Mouse (Mus musculus) embryonic stem cell, embryonic (primary cell): ENCODE measurements around the gene Shisa2.

Experiments
- CTCF ChIA-PET, 4 experiments: fragments of 300-600 bp in 2 of 4; fragments of 350-600 bp in 2 of 4; sonication (Branson Sonifier 250); formaldehyde crosslinking; loops; one replicate each; lab custom pipeline; 2022; ENCODE audit warnings: inconsistent platforms in 2 of 4; lab: Charles Lee
- POLR2A ChIA-PET, 4 experiments: fragments of 300-600 bp in 2 of 4; fragments of 350-600 bp in 2 of 4; sonication (Branson Sonifier 250); formaldehyde crosslinking; loops; one replicate each; lab custom pipeline; 2022; ENCODE audit warnings: antibody characterized with exemption in 4 of 4, inconsistent platforms in 1 of 4; lab: Charles Lee

Shisa2 gene

DNA sequence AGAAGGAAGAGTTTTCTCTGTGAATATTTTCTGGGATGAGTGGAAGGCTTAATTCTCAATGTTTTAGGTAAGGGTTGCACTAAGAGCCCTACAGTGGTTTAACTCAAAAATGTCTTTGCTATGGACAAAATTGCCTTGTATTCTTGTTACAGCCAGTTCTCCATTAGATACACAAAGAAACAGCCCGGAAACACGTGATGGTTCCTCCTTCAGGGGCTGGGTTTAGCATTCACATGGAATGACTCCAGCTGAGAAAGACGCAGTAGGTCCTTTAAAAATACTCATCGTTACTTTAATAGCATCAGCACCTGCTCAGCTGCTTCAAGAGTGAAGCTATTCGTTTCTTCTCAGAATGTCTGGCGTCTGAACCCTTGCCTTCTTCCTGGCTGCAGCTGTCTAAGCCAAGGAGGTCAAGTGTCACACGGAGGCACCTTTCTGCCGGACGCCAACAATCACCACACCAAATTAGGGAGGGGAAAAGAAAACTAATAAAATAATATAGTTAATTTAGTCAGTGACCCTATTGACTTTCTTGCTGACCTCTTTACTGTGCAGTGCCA, 702 bp upstream of the Shisa2 start:
- CTCF ChIA-PET, result interaction anchor here in 2 of 4 experiments (1.0 to 2.5 kb wide), 4 partner anchors 11 to 19 kb away, joined by 4 to 13 read pairs (median 5); no protein-coding TSS in a partner anchor
- POLR2A ChIA-PET, result interaction anchor here in 3 of 4 experiments (0.6 to 2.4 kb wide), 11 partner anchors 8 to 420 kb away, joined by 3 to 14 read pairs (median 4); partner anchors contain the start of gene Cdadc1 (in 1 of the 3)

DNA sequence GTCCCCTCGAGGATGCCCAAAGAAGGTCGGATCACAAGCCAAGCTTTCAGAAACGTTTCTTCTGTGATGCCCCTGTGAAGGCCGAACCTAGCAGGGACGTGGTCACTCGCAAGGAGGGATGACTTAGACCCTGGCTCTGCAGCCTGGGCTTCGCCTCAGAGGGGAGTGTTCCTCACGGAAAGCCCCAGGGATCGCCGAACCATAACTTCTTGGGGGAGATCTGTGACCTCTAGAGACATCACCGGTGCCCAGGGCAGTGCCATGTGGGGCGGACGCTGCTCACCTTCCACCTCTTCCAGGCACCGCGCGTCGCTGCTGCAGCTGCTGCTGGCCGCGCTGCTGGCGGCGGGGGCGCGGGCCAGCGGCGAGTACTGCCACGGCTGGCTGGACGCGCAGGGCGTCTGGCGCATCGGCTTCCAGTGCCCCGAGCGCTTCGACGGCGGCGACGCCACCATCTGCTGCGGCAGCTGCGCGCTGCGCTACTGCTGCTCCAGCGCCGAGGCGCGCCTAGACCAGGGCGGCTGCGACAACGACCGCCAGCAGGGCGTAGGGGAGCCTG, 777 bp downstream of the Shisa2 start:
- POLR2A ChIA-PET, result interaction anchor here in 2 of 4 experiments (0.6 to 2.4 kb wide), 11 partner anchors 9 to 1098 kb away, joined by 3 to 14 read pairs (median 5); partner anchors contain the start of genes Cdadc1 (in 1 of the 2) and Rcbtb1 (in 1 of the 2)
- CTCF ChIA-PET, result interaction anchor here in 3 of 4 experiments (0.5 to 2.5 kb wide), 7 partner anchors 10 to 335 kb away, joined by 3 to 13 read pairs (median 4); no protein-coding TSS in a partner anchor

DNA sequence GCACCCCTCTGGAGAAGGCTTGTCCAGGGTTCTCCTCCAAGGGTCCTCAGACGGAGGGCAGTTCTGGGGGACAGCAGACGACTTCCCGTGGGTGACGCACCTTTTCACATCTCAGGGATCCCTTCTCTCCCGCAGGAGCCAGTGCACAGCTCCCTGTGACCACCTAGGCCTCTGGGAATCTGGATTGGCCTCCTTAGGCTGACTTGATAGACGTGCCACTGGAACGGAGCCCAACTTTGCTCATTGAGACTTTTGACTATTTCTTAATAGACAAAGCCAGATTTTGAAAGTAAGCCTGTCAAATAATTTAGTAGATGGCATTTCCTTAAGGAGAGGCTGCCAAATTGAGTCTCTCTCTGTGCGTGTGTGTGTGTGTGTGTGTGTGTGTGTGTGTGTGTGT, 1.6 kb downstream of the Shisa2 start:
- CTCF ChIA-PET, result interaction anchor here in 3 of 4 experiments (0.5 to 2.5 kb wide), 4 partner anchors 13 to 805 kb away, joined by 3 to 13 read pairs (median 3); no protein-coding TSS in a partner anchor
- POLR2A ChIA-PET, result interaction anchor here in 3 of 4 experiments (0.6 to 1.7 kb wide), 7 partner anchors 13 to 1352 kb away, joined by 3 to 6 read pairs (median 3); partner anchors contain the start of gene Rcbtb1 (in 1 of the 3)

DNA sequence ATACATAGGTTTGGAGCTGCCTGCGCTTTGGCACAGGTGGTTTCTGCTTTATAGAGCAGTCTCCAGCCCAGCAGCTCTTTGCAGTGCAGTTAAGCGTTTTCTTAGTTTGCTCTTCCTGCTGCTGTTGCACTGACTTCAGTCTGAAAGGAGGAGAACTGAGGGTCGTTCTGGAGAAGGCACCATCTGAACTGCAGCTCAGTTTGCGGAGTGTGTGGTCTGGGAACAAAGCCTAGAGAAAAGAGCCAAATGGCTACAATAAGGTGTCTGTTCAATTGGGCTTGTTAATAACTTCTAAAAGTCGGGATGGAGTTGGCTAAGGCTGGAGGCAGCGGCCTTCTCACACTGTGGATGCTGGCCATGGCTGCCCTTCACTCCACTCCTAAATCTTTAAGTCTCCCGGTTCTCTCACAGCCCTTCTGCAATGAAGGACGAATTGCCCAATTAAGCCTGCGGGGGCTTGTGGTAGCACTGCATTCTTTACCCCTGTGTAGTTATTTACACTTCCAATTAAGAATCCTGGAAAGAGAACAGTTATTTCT, 2.1 kb downstream of the Shisa2 start:
- ChIA-PET CTCF (interaction anchor here in 3 of 4 experiments (0.6 to 2.5 kb wide), 4 partner anchors 14 to 806 kb away, joined by 3 to 13 read pairs (median 3); no protein-coding TSS in a partner anchor), POLR2A (interaction anchor here in 3 of 4 experiments (0.6 to 1.5 kb wide), 5 partner anchors 13 to 1352 kb away, joined by 3 read pairs; no protein-coding TSS in a partner anchor)

DNA sequence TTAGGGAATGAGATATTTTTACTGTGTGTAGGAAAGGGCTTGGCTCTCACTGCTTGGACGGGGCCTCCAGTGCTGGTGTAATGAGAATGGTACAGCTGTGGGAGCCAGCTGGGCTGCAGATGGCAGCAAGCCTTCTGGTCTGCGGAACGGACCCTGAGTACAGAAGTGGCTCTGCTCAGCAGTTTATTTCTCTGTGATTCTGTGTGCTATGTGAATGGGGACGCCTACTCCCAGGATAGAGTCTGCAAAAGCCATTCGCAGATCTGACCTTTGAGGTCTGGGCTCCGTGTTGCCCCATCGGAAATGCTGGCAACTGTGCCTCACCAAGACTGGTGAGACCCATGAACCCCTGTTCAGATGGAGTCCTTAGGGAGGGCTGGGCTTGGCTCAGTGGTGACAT, 2.7 kb downstream of the Shisa2 start:
- POLR2A ChIA-PET, result interaction anchor here in 1 of 4 experiments (1.1 kb wide), 1 partner anchor 14 kb away, joined by 3 read pairs; no protein-coding TSS in a partner anchor

DNA sequence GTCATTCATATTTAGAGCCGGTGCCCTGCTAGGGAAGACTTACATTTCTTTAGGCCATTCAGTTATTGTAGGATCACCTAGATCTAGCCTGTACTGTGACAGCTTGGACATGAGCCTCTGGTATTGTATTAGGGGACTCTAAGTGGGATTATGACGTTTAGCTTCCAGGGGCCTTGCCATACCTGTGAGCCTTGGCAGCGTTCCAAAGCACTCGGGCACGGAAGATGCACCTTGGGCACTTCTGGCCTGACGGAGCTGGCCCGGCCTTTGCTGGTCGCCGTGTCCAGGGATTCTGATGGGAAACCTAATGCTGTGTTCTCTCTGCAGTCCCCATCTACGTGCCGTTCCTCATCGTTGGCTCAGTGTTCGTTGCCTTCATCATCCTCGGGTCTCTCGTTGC, 4.2 kb downstream of the Shisa2 start:
- POLR2A ChIA-PET, result no interaction called here
- CTCF ChIA-PET, result no interaction called here

More for the DNA sequence above, 2.7 kb downstream of the Shisa2 start:
- CTCF ChIA-PET, result interaction anchor here in 1 of 4 experiments (0.6 kb wide), 1 partner anchor 315 kb away, joined by 3 read pairs; no protein-coding TSS in a partner anchor

DNA sequence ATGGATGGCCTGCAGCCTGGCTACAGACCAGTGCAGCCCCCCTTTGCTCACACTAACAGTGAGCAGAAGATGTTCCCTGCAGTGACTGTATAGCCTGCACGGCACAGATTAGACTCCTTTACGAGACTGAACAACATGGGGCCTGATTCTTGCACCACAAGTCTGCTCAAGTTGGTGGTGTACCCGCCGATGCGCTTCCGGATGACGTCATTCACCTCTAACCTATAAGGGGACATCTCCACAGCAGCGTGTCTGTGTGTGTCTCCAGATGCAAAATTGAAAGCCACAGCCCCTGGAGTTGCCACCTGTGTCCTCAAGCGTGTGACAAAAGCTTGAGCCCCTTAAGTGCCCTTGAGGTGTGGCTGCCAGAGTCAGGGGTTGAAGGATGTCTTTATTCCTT, 5.0 kb downstream of the Shisa2 start:
- CTCF ChIA-PET, result no interaction called here
- POLR2A ChIA-PET, result no interaction called here

DNA sequence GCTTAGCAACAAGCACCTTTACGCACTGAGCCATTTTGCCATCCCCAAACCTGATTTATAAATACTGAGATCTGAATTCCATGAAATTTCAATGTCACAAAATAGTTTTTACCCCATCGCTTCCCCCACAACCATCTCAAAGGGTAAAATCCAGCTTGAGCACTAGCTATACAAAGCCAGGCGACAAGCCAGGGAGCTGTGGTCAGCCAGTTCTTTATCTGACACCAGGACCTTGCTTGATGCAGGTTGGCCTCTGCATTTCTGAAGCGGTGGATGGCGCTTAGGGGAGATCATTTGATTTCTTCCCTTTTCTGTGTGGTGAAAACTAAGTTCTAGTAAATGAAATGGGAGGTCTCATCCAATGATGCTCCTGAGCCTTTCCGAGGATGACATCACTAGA, 7.0 kb downstream of the Shisa2 start:
- ChIA-PET POLR2A (no interaction called here), CTCF (interaction anchor here in 2 of 4 experiments (0.6 kb wide), 2 partner anchors 189 to 311 kb away, joined by 3 to 13 read pairs; no protein-coding TSS in a partner anchor)

DNA sequence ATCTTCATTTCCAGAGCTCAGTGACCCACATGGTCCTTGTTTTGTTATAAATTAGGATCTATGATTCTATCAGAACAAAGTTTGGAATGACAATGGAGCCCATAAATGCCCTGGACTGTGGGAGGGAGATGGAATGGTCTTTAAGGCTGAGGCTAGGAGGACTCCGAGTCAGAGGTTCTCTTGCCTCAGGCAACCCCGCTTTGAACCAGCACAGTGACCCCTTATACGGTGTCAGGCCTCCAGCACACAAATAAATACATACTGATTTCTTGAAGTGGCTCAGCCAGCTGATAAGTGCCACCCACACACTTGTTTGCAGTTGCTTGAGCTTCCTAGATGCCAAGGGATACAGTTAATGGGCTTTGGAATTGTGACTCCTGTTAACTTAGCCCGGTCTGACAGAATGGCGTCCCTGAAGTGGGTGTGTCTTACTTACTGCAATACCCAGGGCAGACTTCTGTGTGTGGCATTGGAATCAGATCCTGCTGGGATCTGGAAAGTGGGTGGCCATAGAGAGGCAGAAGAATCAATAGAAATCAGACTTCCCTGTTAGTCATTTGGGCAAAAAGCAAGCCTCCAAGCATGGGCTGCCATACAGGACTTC, 8.3 kb downstream of the Shisa2 start:
- ChIA-PET POLR2A (no interaction called here), CTCF (interaction anchor here in 2 of 4 experiments (0.5 to 1.2 kb wide), 3 partner anchors 20 to 29 kb away, joined by 3 to 4 read pairs (median 3); no protein-coding TSS in a partner anchor)

DNA sequence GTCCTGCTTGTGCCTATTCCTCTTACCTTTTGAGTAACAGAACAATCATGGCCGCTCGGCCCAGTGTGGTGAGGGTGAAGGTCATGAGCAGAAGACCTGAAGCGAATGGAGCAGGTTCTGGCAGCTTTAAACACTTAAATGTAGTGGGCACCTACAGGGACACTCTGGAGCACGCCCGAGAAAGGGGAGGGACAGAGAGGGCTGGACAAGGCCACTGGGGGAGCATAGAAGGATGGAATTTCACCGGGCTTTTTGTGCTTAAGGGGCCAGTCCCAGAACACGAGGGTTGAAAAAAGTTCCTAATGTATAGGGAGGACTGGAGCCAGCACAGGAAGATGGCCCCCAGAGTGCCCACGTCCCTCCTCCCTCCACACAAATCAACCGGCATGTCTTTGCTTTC, 8.9 kb downstream of the Shisa2 start:
- ChIA-PET POLR2A (no interaction called here), CTCF (interaction anchor here in 1 of 4 experiments (0.6 kb wide), 1 partner anchor 30 kb away, joined by 3 read pairs; no protein-coding TSS in a partner anchor)

DNA sequence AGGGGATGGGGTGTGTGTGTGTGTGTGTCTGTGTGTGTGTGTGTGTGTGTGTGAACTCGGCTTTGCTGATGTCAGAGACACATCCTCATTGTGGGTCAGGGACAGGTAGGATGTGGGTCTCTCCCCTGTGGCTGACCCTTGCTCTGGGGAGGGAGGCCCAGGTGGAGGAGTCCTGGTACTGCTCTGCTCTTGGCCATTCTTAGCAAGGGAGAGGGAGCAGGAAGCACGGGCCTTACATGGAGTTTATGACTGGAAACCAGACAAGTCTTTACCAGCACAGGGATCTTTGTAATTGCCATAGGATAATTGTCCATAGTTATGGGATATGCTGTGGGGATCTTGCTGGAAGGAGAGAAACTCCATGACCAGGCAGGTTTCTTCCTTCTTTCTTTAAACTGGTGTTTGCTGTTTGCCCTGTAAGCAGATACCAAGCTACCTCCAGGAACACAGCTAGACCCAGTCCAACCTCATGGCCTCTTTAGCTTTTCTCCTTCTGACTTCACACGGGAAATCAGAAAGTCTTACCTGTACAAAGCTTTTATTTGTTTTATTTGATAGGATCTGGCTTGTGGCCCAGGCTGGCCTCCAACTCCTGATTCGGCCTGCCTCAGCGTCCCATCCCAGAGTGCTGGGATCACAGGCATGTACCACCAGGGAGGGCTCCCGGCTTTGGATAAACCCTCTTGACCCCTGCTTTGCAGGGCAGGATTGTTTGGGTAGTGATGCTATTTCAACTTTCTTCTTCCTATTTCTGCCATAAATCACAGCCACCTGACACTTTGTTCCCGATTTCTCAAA, 14.0 kb downstream of the Shisa2 start:
- ChIA-PET POLR2A (interaction anchor here in 1 of 4 experiments (1.4 kb wide), 1 partner anchor 13 kb away, joined by 3 read pairs; the partner anchor contains the start of gene Shisa2), CTCF (interaction anchor here in 1 of 4 experiments (0.5 kb wide), 1 partner anchor 32 kb away, joined by 3 read pairs; no protein-coding TSS in a partner anchor)

DNA sequence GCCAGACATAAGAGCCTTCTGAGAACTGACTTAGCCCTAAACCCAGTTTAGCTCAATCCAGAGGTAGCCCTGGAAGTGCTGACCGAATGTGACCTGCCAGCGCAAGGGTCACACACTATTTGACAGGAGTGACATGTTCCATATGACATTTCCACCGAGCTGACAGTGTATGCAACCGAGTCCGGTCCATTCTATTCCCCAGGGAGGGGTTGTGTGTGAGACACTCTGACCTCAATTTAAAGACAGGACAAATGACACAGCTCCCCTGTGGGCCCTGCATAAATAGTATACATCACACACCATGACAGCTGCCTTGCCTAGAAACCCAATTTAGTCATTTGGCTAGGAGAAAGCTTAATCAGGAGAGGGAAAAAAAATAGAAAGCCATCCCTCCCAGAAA, 16.7 kb downstream of the Shisa2 start:
- ChIA-PET CTCF (no interaction called here), POLR2A (no interaction called here)

DNA sequence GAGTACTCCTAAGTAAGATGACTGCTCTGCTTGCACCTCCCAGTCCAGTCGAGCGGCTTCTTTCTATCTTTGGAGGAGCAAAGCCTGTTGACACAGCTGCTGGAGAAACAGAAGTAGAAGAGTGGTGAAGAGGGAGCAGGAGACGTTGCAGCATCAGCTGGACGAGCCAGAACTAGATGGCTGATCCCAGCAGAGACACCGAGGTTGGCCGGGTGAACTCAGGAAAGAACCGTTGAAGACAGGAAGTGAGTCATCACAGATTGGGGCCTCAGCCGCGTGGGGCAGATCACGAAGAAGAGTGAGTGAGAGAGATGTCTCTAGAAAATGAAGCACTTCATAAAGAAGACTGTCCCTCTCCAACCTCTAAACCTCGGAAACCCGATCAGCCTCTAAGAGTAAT, 18.5 kb downstream of the Shisa2 start:
- ChIA-PET CTCF (no interaction called here), POLR2A (no interaction called here)

DNA sequence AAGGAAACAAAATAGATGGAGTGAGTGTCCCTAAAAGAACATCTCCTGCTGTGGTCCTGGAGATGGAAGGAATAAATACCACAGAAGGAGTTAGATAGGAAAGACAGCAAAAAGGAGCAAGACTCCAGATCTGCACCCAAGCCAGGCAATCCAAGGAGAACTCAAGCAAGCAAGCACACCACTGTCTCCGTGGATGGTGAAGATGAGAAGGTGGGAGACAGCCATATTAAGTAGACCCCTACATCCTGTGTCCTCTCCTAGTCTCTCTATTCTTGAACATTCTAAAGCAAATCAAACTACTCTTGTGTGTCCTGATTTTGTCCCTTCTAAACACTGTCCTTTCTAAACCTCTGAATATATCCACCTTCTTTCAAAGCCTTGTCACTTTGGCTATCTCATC, 19.1 kb downstream of the Shisa2 start:
- ChIA-PET POLR2A (no interaction called here), CTCF (no interaction called here)

DNA sequence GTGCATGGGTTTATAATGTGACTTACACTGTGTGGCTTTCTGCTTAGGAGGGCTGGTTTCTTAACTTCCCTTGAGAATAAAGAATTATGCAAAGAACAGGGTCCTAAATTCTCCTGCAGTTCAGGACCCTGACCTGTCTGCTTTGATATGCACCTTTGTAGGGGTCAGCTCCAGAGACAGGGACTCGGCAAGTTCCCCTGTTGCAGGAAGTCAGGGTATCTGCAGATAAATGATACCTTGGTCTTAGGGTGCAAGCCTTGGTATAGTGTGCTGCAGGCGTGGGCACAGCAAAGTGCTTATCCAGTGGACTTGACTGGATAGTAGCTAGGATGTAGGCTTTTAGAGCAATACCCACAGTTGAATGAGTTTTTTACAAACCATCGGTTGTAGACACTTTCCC, 19.8 kb downstream of the Shisa2 start:
- ChIA-PET POLR2A (no interaction called here), CTCF (no interaction called here)

DNA sequence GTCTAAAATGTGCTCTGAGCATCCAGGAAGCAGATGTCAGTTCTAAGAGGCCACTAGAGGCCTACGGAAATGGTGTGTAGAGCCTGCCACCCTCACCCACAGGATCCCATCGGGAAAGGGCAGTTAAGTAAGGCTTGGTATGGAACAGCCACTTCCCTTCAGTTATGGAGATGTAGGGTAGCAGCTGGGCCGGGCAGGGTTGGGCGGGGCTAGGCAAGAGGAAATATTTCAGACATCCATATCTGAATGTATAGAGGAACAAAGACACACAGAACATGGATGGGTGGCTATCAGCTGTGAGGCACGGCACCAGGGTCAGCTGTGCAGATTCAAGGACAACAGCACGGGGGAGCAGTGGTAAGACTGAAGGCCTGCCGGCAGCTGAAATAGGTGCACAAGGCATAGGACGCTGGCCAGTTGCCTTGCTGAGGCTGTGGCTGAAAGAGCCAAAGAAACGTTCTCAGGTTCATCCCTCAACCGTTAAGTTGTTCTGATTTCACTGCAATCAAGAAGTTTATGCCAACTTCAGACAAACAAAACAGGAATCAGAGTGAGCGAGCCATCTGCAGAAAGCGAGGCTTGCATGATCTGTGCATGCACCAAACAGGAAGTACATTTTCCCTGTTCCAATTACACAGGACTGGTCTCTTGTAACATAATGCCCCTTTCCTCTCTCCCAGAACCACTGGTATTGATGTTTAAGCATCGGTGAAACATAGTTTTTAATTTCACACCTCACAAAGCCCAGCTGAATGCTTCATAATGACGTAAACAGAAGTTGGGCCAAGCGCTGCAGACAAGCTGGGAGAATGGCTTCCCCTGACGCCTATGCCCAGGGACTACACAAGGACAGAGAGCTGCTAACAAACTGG, 22.0 kb downstream of the Shisa2 start:
- CTCF ChIA-PET, result interaction anchor here in 3 of 4 experiments (0.5 to 2.0 kb wide), 4 partner anchors 30 to 493 kb away, joined by 3 to 7 read pairs (median 4); no protein-coding TSS in a partner anchor

DNA sequence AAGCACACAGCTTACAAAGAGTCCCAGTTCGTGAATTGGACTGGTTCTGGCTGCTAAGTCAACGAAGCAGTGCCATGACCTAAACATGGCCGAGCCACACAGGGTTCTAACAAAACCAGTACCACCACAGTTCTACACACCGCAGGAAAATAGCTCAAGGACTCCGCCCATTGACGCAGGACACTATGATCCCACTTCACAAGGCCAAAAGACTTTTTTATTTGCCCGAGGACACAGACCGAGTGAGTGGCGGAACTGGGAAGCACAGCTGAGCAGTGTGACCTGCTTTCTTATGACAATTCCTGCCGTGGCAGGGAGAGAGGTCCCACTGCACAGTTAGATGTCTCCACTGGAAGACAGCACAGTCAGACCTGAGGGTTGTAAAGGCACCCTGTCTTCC, 23.5 kb downstream of the Shisa2 start:
- CTCF ChIA-PET, result interaction anchor here in 3 of 4 experiments (0.6 to 1.0 kb wide), 4 partner anchors 40 to 1030 kb away, joined by 3 to 4 read pairs (median 4); no protein-coding TSS in a partner anchor
- POLR2A ChIA-PET, result interaction anchor here in 1 of 4 experiments (0.8 to 2.2 kb wide), 3 partner anchors 10 to 154 kb away, joined by 3 to 6 read pairs (median 3); no protein-coding TSS in a partner anchor

More for the DNA sequence above, 22.0 kb downstream of the Shisa2 start:
- POLR2A ChIA-PET, result interaction anchor here in 2 of 4 experiments (1.4 to 2.2 kb wide), 2 partner anchors 11 to 28 kb away, joined by 3 to 6 read pairs; no protein-coding TSS in a partner anchor
